Mouse (Mus musculus) embryonic facial prominence, embryonic 11.5 days (tissue): ENCODE results near the gene Cox7a2l. TPM values are rescaled to one million over a fixed set of nuclear protein-coding genes. Genes with fewer than 3 reads are reported as not detected.

Experiments
- ATAC-seq: fragments of 200-750 bp; cut with Nextera tagmentation; replicated peaks from 2 replicates; pipeline ENCODE4 v1.8.0; 2017; ENCODE audit warnings: low read depth; ENCODE audit not compliant: insufficient number of reproducible peaks, low FRiP score, low TSS enrichment
- DNase-seq: peaks from one replicate; pipeline ENCODE4 v3.0.0-alpha.2; 2015; ENCODE audit warnings: low spot score
- H3K27ac ChIP-seq: fragments of 300-500 bp; sonication (generic); replicated peaks from 2 replicates; pipeline ENCODE4 v1.5.1; 2014; ENCODE audit warnings: mild to moderate bottlenecking, low read depth, low read length, control low read depth
- H3K27me3 ChIP-seq: fragments of 300-500 bp; sonication (generic); 2 replicates; pipeline ENCODE4 v1.6.1; 2014; ENCODE audit warnings: mild to moderate bottlenecking, low read length, moderate library complexity, mixed read lengths; ENCODE audit not compliant: control insufficient read depth, insufficient read depth
- H3K36me3 ChIP-seq: fragments of 300-500 bp; sonication (generic); replicated peaks from 2 replicates; pipeline ENCODE4 v1.6.1; 2014; ENCODE audit warnings: low read depth, mild to moderate bottlenecking, low read length, moderate library complexity, mixed read lengths; ENCODE audit not compliant: control insufficient read depth, insufficient read depth
- H3K4me1 ChIP-seq: fragments of 300-500 bp; sonication (generic); 2 replicates; pipeline ENCODE4 v1.6.1; 2014; ENCODE audit warnings: low read length, mixed read lengths; ENCODE audit not compliant: control insufficient read depth, insufficient read depth
- H3K4me2 ChIP-seq: fragments of 300-500 bp; sonication (generic); 2 replicates; pipeline ENCODE4 v1.6.1; 2014; ENCODE audit warnings: low read depth, mild to moderate bottlenecking, control low read depth, low read length, moderate library complexity
- H3K4me3 ChIP-seq: fragments of 300-500 bp; sonication (generic); 2 replicates; pipeline ENCODE4 v1.5.1; 2014; ENCODE audit warnings: low read depth, low read length, control low read depth
- H3K9ac ChIP-seq: fragments of 300-500 bp; sonication (generic); replicated peaks from 2 replicates; pipeline ENCODE4 v1.6.1; 2014; ENCODE audit warnings: mild to moderate bottlenecking, control low read depth, low read length
- H3K9me3 ChIP-seq: fragments of 300-500 bp; sonication (generic); replicated peaks from 2 replicates; pipeline ENCODE4 v1.6.1; 2016; ENCODE audit warnings: mild to moderate bottlenecking, low read length, inconsistent platforms, mixed read lengths; ENCODE audit not compliant: control insufficient read depth
- WGBS: fragments of 180-500 bp; shearing (Covaris S2); extraction: QIAGEN DNeasy Blood & Tissue Kit; methylation state at CpG from one replicate; pipeline ENCODE4 v1.1.7; 2014; 5-methylcytosine and 5-hydroxymethylcytosine counted together
- polyA plus RNA-seq: library from polyadenylated mRNA; unstranded; fragments of >200 nt; fragmentation: Nextera tagmentation; extraction: Ambion mirVana; gene quantifications from 2 replicates; pipeline ENCODE4 v1.2.1, GENCODE M21; 2014

Cox7a2l gene
- 164 and 165 TPM in 2 replicates for polyA plus RNA-seq

DNA sequence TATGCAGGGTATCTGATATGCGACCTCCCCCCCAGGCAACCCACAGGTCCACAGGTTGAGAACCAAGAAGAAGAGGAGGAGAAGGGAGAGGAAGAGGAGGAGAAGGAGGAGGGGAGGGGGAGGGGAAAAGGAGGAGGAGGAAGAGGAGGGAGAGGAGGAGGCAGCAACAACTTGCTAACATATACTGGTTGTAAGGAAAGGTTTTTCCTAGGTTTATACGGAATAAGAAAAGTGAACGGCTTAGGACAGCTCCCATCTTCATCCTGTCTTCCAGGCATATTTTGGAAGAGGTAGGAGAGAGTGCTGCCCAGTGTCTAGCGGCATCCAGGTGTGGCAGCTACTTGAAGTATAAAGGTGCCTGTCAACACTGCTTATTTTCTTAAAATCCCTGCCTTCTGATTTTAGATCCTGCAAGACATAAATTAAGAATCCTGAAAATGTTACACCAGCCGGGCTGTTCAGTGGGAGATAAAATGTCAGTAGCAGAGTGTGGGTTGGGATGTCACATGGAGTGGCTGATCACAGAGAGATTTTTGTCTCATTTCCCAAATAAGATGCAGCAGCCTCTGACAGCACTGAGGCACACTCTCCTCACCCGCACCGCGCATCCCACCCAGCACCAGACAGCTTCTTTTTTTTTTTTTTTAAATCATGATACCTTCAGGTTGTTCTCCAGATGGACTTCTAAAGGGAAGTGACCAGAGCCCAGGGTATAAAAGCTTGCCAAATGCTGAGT, at the start of gene Cox7a2l:
Gene Cox7a2l, minus strand, starts transcription at position 51 of the 736 bp plus-strand sequence.
- Histone ChIP-seq H3K4me3 (no peak within 1 kb of the TSS), H3K27me3 (no peaks in the 10 kb centered on the region), H3K9me3 (no peaks in the 10 kb centered on the region), H3K4me2 (no peak within 1 kb of the TSS), H3K36me3 (no peaks in the 10 kb centered on the region), H3K4me1 (no peaks in the 10 kb centered on the region), H3K9ac (no peak within 1 kb of the TSS), H3K27ac (no peak within 1 kb of the TSS)
- 90% methylated on average over 8 of the region's 8 CpGs for WGBS
- DNase-seq = no peak
- no peak for ATAC-seq

- peak; percentile 50; the same call in 1 of the 2 replicates for ATAC-seq
- WGBS = 36% methylated on average over 4 of the region's 4 CpGs
Measured at GRCm38 (mm10) chr17:83565506-83565905, 48.4 kb upstream of the Cox7a2l start.

GRCm38 (mm10) chr17:83564119-83564820, 47.1 kb upstream of the Cox7a2l start:
- H3K27me3 ChIP-seq = no peaks in the 10 kb centered on the region
- H3K4me1 ChIP-seq = no peaks in the 10 kb centered on the region
- WGBS = 44% methylated on average over 12 of the region's 12 CpGs
- DNase-seq = no peak
- no peak overlapping the region for H3K27ac ChIP-seq
- no peak for ATAC-seq
- no peak overlapping the region for H3K4me2 ChIP-seq
- no peak overlapping the region for H3K4me3 ChIP-seq
- peak overlapping the region; percentile 15; the same call in 1 of the 2 replicates for H3K9ac ChIP-seq
- H3K36me3 ChIP-seq = no peaks in the 10 kb centered on the region
- H3K9me3 ChIP-seq = no peaks in the 10 kb centered on the region

More at GRCm38 (mm10) chr17:83565506-83565905, 48.4 kb upstream of the Cox7a2l start:
- Histone ChIP-seq H3K4me1 (no peaks in the 10 kb centered on the region), H3K27ac (no peak overlapping the region), H3K27me3 (no peaks in the 10 kb centered on the region), H3K9ac (no peak overlapping the region), H3K9me3 (no peaks in the 10 kb centered on the region), H3K36me3 (no peaks in the 10 kb centered on the region), H3K4me3 (no peak overlapping the region), H3K4me2 (no peak overlapping the region)
- DNase-seq = no peak

GRCm38 (mm10) chr17:83563703-83564111, 46.6 kb upstream of the Cox7a2l start:
- Histone ChIP-seq H3K4me1 (no peaks in the 10 kb centered on the region), H3K36me3 (no peaks in the 10 kb centered on the region), H3K4me2 (no peak overlapping the region; the same call in 1 of the 2 replicates), H3K27ac (no peak overlapping the region), H3K4me3 (no peak overlapping the region), H3K9ac (peak overlapping the region; percentile 15; the same call in 1 of the 2 replicates), H3K9me3 (no peaks in the 10 kb centered on the region), H3K27me3 (no peaks in the 10 kb centered on the region)
- 36% methylated on average over 10 of the region's 10 CpGs for WGBS
- DNase-seq = peak; percentile 71
- 0 out of 2 replicates have a peak, but pooled peaks have one; percentile 61 for ATAC-seq

DNA sequence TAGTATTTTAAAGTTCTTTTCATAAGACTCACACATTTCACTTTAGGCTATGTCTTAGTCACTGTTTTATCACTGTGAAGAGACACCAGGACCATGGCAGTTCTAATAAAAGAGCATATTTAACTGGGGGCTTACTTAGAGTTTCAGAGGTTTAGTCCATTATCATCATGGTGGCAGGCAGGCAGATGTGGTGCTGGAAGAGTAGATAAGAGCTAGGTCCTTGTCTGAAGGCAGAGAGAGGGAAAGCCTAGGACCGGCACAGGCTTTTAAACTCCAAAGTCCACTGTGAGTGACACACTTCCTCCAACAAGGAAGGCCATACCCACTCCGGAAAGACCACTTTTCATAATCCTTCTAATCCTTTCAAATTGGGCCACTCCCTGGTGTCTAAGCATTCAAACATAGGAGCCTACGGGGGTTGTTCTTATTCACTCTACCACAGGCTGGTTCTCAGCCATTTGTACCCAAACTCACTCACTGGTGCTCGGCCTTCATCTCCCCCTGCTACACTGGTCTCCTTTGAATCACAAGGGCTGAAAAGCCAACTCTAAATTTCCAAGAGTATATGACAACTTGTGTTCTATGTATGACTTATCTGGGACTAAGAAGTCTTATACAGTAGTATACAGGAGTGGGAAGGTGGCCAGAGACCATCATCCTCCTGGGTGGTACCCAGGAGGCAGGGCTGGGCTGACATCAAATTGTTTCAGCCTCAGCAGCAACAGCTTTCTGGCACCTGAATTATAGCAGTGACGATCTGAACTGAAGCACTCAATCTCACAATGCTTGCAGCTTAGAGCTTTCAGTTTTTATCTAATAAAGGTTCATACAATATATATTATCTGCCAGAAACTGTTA, 45.3 kb upstream of the Cox7a2l start:
- H3K27ac ChIP-seq = no peak overlapping the region
- no peak overlapping the region for H3K4me3 ChIP-seq
- H3K9ac ChIP-seq = no peak overlapping the region
- DNase-seq = no peak
- no peaks in the 10 kb centered on the region for H3K36me3 ChIP-seq
- H3K9me3 ChIP-seq = no peaks in the 10 kb centered on the region
- no peaks in the 10 kb centered on the region for H3K4me1 ChIP-seq
- H3K4me2 ChIP-seq = no peak overlapping the region
- ATAC-seq = no peak
- WGBS = 89% methylated on average over 5 of the region's 5 CpGs
- H3K27me3 ChIP-seq = no peaks in the 10 kb centered on the region

GRCm38 (mm10) chr17:83559081-83559480, 42.0 kb upstream of the Cox7a2l start:
- Histone ChIP-seq H3K9me3 (no peaks in the 10 kb centered on the region), H3K9ac (no peak overlapping the region), H3K27ac (no peak overlapping the region), H3K4me3 (no peak overlapping the region), H3K36me3 (no peaks in the 10 kb centered on the region), H3K4me2 (no peak overlapping the region), H3K4me1 (no peaks in the 10 kb centered on the region), H3K27me3 (no peaks in the 10 kb centered on the region)
- ATAC-seq (no peak), DNase-seq (no peak)
- WGBS = 57% methylated on average over 8 of the region's 8 CpGs

- Histone ChIP-seq H3K9ac (no peak overlapping the region), H3K4me1 (no peaks in the 10 kb centered on the region), H3K9me3 (no peaks in the 10 kb centered on the region), H3K27ac (no peak overlapping the region), H3K27me3 (no peaks in the 10 kb centered on the region), H3K36me3 (no peaks in the 10 kb centered on the region), H3K4me3 (no peak overlapping the region), H3K4me2 (no peak overlapping the region)
- 95% methylated on average over 11 of the region's 11 CpGs for WGBS
- no peak for ATAC-seq
- DNase-seq = no peak
Measured at GRCm38 (mm10) chr17:83555836-83556235, 38.7 kb upstream of the Cox7a2l start.
